Mouse (Mus musculus) thymus, adult 2 months (tissue): ENCODE measurements at regions not wholly inside any gene's neighbourhood (a gene's known extent, or its start where the extent isn't known, plus 50 kb on each side); places are given as distances from the start of the nearest gene placed in this dataset.

Source experiments
- DNase-seq: peaks from one replicate; pipeline ENCODE4 v3.0.0; 2021
- H3K27ac ChIP-seq: fragments of 200-500 bp; 2 replicates; pipeline ENCODE4 v1.5.1; 2012; ENCODE audit warnings: low read length, control low read depth; ENCODE audit not compliant: control insufficient read depth, insufficient read depth
- H3K27me3 ChIP-seq: fragments of 200-500 bp; 2 replicates; pipeline ENCODE4 v1.6.1; 2012; ENCODE audit warnings: mild to moderate bottlenecking, low read length, moderate library complexity, mixed read lengths; ENCODE audit not compliant: control insufficient read depth, insufficient read depth
- H3K36me3 ChIP-seq: fragments of 200-500 bp; 2 replicates; pipeline ENCODE4 v1.6.1; 2012; ENCODE audit warnings: mild to moderate bottlenecking, low read length, moderate library complexity; ENCODE audit not compliant: control insufficient read depth, insufficient read depth
- H3K4me1 ChIP-seq: fragments of 200-500 bp; replicated peaks from 2 replicates; pipeline ENCODE4 v1.6.1; 2012; ENCODE audit warnings: low read length; ENCODE audit not compliant: control insufficient read depth, insufficient read depth
- H3K4me3 ChIP-seq: fragments of 200-500 bp; 2 replicates; pipeline ENCODE4 v1.5.1; 2012; ENCODE audit warnings: mild to moderate bottlenecking, low read length, control low read depth, moderate library complexity; ENCODE audit not compliant: control insufficient read depth, insufficient read depth
- CTCF ChIP-seq: fragments of 200-500 bp; IDR thresholded peaks from 2 replicates; pipeline ENCODE4 v1.5.1; 2012; ENCODE audit warnings: mild to moderate bottlenecking, control low read depth, low read length, moderate library complexity, borderline replicate concordance; ENCODE audit not compliant: control insufficient read depth, poor library complexity, insufficient read depth; ENCODE audit errors: extremely low read depth
- POLR2A ChIP-seq: fragments of 200-500 bp; IDR thresholded peaks from 2 replicates; pipeline ENCODE4 v1.6.1; 2012; ENCODE audit warnings: mild to moderate bottlenecking, low read length, control low read depth, moderate library complexity; ENCODE audit not compliant: control insufficient read depth, poor library complexity, insufficient read depth; ENCODE audit errors: extremely low read depth
- WGBS: fragments of 180-500 bp; shearing (Covaris S2); methylation state at CpG from one replicate; pipeline ENCODE4 v1.1.7; 2018; 5-methylcytosine and 5-hydroxymethylcytosine counted together

GRCm38 (mm10) chr10:42119326-42119725 is 101.1 kb upstream of the Armc2 start:
- H3K36me3 ChIP-seq, result no peaks in the 10 kb centered on the region
- no peak overlapping the region for H3K4me3 ChIP-seq

DNA sequence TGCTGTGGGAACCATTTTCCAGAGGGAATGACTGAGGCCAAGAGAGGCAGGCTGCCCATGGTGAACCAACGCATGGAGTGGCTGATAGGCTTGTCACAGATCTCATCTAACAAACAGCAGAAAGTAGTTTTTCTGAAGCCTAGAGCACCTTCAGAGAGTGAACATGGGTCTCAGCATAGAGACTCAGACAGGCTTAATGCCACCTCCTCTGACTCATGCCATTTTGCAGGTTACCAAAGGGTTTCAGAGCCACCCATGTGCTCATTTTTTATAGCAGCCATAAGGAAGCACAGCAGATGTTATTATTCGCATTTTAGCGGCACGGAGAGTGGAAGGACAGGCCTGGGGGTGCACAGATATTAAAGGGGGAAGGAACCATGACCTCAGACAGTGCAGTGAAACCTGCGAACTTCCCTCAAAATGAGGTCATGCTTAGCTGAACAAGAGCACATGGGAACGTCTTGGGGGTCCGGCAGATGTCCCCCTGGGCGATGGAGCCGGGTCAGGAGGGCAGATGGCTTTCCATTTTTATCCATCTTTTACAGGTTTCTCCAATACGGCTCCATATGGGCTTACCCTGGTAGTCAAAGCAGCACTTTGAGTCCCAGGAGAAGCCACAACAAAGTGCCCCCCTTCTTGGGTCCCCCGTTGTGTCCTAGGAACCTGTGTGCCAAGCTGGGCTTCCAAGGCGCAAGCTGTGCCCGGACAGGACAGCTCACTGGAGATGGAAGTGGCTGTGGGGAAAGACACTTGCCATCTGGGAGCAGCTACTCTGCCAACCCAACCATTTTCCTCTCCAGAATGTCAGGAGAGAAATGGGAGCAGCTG is 100.3 kb upstream of the Armc2 start:
- Histone ChIP-seq H3K4me1 (peaks cover 3% of the 10 kb centered on the region; the same call in 1 of the 2 replicates), H3K36me3 (no peaks in the 10 kb centered on the region), H3K4me3 (no peak overlapping the region), H3K27ac (no peak overlapping the region), H3K27me3 (no peaks in the 10 kb centered on the region)
- TF ChIP-seq CTCF (no peak), POLR2A (no peak)
- DNase-seq, result no peak
- WGBS, result 71% methylated on average over 13 of the region's 13 CpGs

More at GRCm38 (mm10) chr10:42119326-42119725, 101.1 kb upstream of the Armc2 start:
- no peak for TF ChIP-seq POLR2A
- no peak for TF ChIP-seq CTCF
- Histone ChIP-seq H3K27ac (no peak overlapping the region), H3K27me3 (no peaks in the 10 kb centered on the region), H3K4me1 (peaks cover 3% of the 10 kb centered on the region; the same call in 1 of the 2 replicates)
- no peak for DNase-seq
- 71% methylated on average over 12 of the region's 12 CpGs for WGBS

DNA sequence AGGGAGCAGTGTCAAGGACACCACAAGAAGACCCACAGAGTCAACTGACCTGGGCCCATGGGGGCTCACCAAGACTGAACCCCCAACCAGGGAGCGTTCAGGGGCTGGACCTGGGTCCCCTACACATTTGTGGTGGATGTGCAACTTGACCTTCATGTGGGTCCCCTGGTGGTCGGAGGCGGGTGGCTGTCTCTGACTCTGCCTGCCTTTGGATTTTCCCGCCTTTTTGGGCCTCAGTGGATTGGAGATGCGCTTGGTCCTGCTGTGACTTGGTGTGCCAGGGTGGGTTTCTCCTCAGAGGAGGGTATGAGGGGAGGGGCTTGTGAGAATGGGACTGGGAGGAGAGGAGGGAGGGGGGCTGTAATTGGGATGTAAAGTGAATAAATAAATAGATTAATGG is 99.3 kb upstream of the Armc2 start:
- DNase-seq, result no peak
- Histone ChIP-seq H3K27ac (no peak overlapping the region), H3K4me3 (no peak overlapping the region), H3K27me3 (no peaks in the 10 kb centered on the region), H3K36me3 (no peaks in the 10 kb centered on the region), H3K4me1 (no peaks in the 10 kb centered on the region)
- WGBS, result 97% methylated on average over 5 of the region's 5 CpGs
- TF ChIP-seq CTCF, result no peak
- no peak for TF ChIP-seq POLR2A

- TF ChIP-seq POLR2A (no peak), CTCF (no peak)
- no peaks in the 10 kb centered on the region for H3K36me3 ChIP-seq
- WGBS, result 98% methylated on average over 4 of the region's 4 CpGs
- H3K27ac ChIP-seq, result no peak overlapping the region
- no peak for DNase-seq
- no peak overlapping the region for H3K4me3 ChIP-seq
- H3K27me3 ChIP-seq, result no peaks in the 10 kb centered on the region
- H3K4me1 ChIP-seq, result no peaks in the 10 kb centered on the region; the same call in 1 of the 2 replicates
Observed at GRCm38 (mm10) chr10:42115920-42116298, 97.7 kb upstream of the Armc2 start.

GRCm38 (mm10) chr10:42115224-42115919 is 97.1 kb upstream of the Armc2 start:
- TF ChIP-seq POLR2A (no peak), CTCF (no peak)
- no peaks in the 10 kb centered on the region for H3K27me3 ChIP-seq
- no peak for DNase-seq
- H3K4me1 ChIP-seq, result no peaks in the 10 kb centered on the region; the same call in 1 of the 2 replicates
- H3K36me3 ChIP-seq, result no peaks in the 10 kb centered on the region
- no peak overlapping the region for H3K4me3 ChIP-seq
- 92% methylated on average over 4 of the region's 4 CpGs for WGBS
- no peak overlapping the region for H3K27ac ChIP-seq

- 98% methylated on average over 7 of the region's 7 CpGs for WGBS
- H3K27ac ChIP-seq, result no peak overlapping the region
- H3K36me3 ChIP-seq, result no peaks in the 10 kb centered on the region
- no peak for TF ChIP-seq CTCF
- TF ChIP-seq POLR2A, result no peak
- H3K4me3 ChIP-seq, result no peak overlapping the region
- H3K4me1 ChIP-seq, result no peaks in the 10 kb centered on the region; the same call in 1 of the 2 replicates
- no peak for DNase-seq
- no peaks in the 10 kb centered on the region for H3K27me3 ChIP-seq
Observed at GRCm38 (mm10) chr10:42110704-42111103, 92.5 kb upstream of the Armc2 start.
